Mouse (Mus musculus) hindbrain, embryonic 14.5 days (tissue): ENCODE measurements at regions not wholly inside any gene's neighbourhood (a gene's known extent, or its start where the extent isn't known, plus 50 kb on each side); places are given as distances from the start of the nearest gene placed in this dataset.

Experiments
- ATAC-seq: fragments of 200-750 bp; cut with Nextera tagmentation; 2 replicates; pipeline ENCODE4 v1.8.0; 2017; ENCODE audit warnings: moderate number of reproducible peaks, mild to moderate bottlenecking, moderate TSS enrichment, moderate library complexity; ENCODE audit not compliant: low FRiP score
- DNase-seq: peaks from one replicate; pipeline ENCODE4 v3.0.0-alpha.2; 2015; ENCODE audit warnings: low spot score
- H3K27ac ChIP-seq: fragments of 300-500 bp; sonication (generic); 2 replicates; pipeline ENCODE4 v1.5.1; 2014; ENCODE audit warnings: mild to moderate bottlenecking, moderate library complexity
- H3K27me3 ChIP-seq: fragments of 300-500 bp; sonication (generic); 2 replicates; pipeline ENCODE4 v1.6.1; 2014; ENCODE audit warnings: mild to moderate bottlenecking, low read length, mixed read lengths; ENCODE audit not compliant: control insufficient read depth, insufficient read depth
- H3K36me3 ChIP-seq: fragments of 300-500 bp; sonication (generic); replicated peaks from 2 replicates; pipeline ENCODE4 v1.6.1; 2014; ENCODE audit not compliant: control insufficient read depth, insufficient read depth
- H3K4me1 ChIP-seq: fragments of 300-500 bp; sonication (generic); replicated peaks from 2 replicates; pipeline ENCODE4 v1.6.1; 2014; ENCODE audit warnings: antibody characterized with exemption, low read length, mixed read lengths; ENCODE audit not compliant: control insufficient read depth, insufficient read depth
- H3K4me2 ChIP-seq: fragments of 300-500 bp; sonication (generic); replicated peaks from 2 replicates; pipeline ENCODE4 v1.6.1; 2014; ENCODE audit warnings: mild to moderate bottlenecking, moderate library complexity
- H3K4me3 ChIP-seq: fragments of 300-500 bp; sonication (generic); replicated peaks from 2 replicates; pipeline ENCODE4 v1.5.1; 2014; ENCODE audit warnings: mild to moderate bottlenecking, low read length
- H3K9ac ChIP-seq: fragments of 300-500 bp; sonication (generic); 2 replicates; pipeline ENCODE4 v1.6.1; 2014
- H3K9me3 ChIP-seq: fragments of 300-500 bp; sonication (generic); 2 replicates; pipeline ENCODE4 v1.6.1; 2016; ENCODE audit warnings: low read length; ENCODE audit not compliant: control insufficient read depth
- WGBS: fragments of 180-500 bp; shearing (Covaris S2); extraction: QIAGEN DNeasy Blood & Tissue Kit; methylation state at CpG from one replicate; pipeline ENCODE4 v1.1.7; 2014; 5-methylcytosine and 5-hydroxymethylcytosine counted together

DNA sequence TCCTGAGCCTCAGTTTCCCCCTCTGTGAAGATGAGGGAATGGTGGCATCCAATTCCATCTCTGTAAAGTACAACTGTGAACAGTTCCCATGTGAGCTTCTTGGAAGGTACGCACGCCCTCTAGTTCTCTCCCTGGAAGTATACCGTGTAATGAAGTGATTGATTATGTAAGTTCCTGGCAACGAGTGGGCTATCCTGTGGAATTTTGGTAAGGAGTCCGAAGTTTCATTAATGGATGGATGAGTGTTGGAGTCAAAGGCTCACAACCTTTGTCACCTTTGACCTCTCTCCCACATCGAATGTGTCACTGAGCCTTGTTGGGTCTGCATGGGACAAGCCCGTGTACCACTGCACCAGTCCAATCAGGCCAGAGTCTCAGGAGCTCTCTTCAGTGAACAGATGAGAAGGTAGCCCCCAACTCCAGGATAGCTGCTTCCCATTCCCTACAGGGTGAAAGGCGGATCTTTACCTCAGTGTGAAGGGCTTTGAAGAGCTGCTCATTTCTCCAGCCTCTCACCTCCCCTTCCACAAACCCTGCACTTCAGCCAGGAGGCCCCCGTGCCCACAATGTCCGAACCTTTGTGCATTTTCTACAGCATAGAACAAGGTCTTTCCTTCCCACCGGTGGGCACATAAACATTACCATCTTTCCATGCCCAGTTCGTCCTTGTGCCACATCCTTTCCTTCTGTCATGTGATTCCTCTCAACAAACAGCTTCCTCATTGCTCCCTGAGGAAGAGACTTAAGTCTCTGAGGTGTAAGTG, 217.8 kb downstream of the Mycn start:
- H3K4me2 ChIP-seq: peak overlapping the region; percentile 39; the same call in 1 of the 2 replicates
- no peaks in the 10 kb centered on the region for H3K27me3 ChIP-seq
- no peaks in the 10 kb centered on the region for H3K36me3 ChIP-seq
- no peak overlapping the region for H3K4me3 ChIP-seq
- H3K27ac ChIP-seq: 0 out of 2 replicates have a peak overlapping the region, but pooled peaks have one; percentile 26
- 21% methylated on average over 12 of the region's 12 CpGs for WGBS
- ATAC-seq (peak; percentile 44), DNase-seq (no peak)
- peak overlapping the region; percentile 48 for H3K9ac ChIP-seq
- no peaks in the 10 kb centered on the region for H3K9me3 ChIP-seq
- H3K4me1 ChIP-seq: peaks cover 23% of the 10 kb centered on the region

- Histone ChIP-seq H3K4me1 (peaks cover 23% of the 10 kb centered on the region), H3K4me3 (0 out of 2 replicates have a peak overlapping the region, but pooled peaks have one; percentile 3), H3K9ac (peak overlapping the region; percentile 48), H3K9me3 (no peaks in the 10 kb centered on the region), H3K4me2 (peak overlapping the region; percentile 39), H3K36me3 (no peaks in the 10 kb centered on the region), H3K27me3 (no peaks in the 10 kb centered on the region), H3K27ac (peak overlapping the region; percentile 26; the same call in 1 of the 2 replicates)
- peak; percentile 52 for ATAC-seq
- no peak for DNase-seq
- 12% methylated on average over 20 of the region's 20 CpGs for WGBS
Observed at GRCm38 (mm10) chr12:12722982-12723661, 218.6 kb downstream of the Mycn start.

DNA sequence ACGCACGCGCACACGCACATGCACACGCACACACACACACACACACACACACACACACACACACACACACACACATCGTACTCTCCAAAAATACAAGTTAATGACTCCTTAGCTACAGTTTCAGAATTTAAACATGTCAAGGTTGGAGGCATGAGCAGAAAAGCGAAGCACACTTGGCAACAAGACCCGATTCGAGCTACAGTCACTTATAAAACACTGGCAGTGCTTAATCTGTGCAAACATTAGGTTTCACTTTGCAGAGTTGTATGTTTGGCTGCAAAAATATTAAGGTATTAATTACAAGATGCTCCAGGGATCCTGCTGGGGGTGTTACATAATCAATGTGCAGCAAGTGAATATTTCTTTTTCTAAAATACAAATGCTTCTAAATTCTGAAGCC, 225.0 kb downstream of the Mycn start:
- no peaks in the 10 kb centered on the region for H3K9me3 ChIP-seq
- H3K4me3 ChIP-seq: no peak overlapping the region
- DNase-seq: no peak
- 94% methylated on average over 9 of the region's 9 CpGs for WGBS
- no peak for ATAC-seq
- no peak overlapping the region for H3K9ac ChIP-seq
- H3K36me3 ChIP-seq: no peaks in the 10 kb centered on the region
- no peak overlapping the region for H3K27ac ChIP-seq
- H3K27me3 ChIP-seq: no peaks in the 10 kb centered on the region
- no peaks in the 10 kb centered on the region; the same call in 1 of the 2 replicates for H3K4me1 ChIP-seq
- no peak overlapping the region for H3K4me2 ChIP-seq

DNA sequence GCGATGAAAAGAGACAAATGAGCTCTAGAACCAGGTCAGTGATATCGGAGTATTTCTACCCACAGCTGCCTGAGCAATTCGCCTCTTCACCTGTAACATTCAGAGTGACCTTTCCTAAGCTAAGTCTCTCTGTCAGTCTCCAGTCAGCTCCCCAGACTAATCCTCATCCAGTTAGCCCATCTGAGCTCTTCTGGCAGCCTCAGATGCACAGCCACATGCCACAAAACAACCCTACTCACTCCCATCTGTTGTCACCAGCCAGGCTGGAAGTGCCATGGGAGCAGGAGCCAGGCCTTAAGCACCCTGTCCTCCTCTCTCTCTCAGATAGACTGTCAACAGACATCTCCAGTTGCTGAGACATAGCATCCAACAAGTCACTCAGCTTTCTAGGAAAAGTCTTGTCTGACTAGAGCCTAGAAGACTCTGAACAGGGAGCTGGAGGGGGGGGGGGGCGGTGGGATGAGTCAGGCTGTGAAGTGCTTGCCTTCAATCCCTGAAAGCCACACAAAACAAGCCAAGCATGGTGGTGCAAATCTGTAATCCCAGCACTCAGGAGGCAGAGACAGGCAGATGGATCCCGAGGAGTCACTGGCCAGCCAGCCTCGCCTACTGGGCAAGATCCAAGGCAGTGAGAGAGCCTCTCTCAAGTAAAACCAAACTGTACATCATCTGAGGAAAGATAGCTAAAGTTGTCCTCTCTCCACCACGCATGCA, 225.6 kb downstream of the Mycn start:
- DNase-seq: no peak
- Histone ChIP-seq H3K4me2 (no peak overlapping the region), H3K4me3 (no peak overlapping the region), H3K9me3 (no peaks in the 10 kb centered on the region), H3K36me3 (no peaks in the 10 kb centered on the region), H3K9ac (no peak overlapping the region), H3K27me3 (no peaks in the 10 kb centered on the region), H3K27ac (no peak overlapping the region), H3K4me1 (no peaks in the 10 kb centered on the region; the same call in 1 of the 2 replicates)
- WGBS: 82% methylated on average over 7 of the region's 7 CpGs
- ATAC-seq: no peak

- Histone ChIP-seq H3K27ac (no peak overlapping the region), H3K36me3 (no peaks in the 10 kb centered on the region), H3K9ac (no peak overlapping the region), H3K4me3 (no peak overlapping the region), H3K9me3 (no peaks in the 10 kb centered on the region), H3K27me3 (no peaks in the 10 kb centered on the region), H3K4me1 (peaks cover 4% of the 10 kb centered on the region; the same call in 1 of the 2 replicates), H3K4me2 (no peak overlapping the region)
- ATAC-seq (no peak), DNase-seq (no peak)
- 68% methylated on average over 4 of the region's 4 CpGs for WGBS
Observed at GRCm38 (mm10) chr12:12715528-12715927, 226.2 kb downstream of the Mycn start.

DNA sequence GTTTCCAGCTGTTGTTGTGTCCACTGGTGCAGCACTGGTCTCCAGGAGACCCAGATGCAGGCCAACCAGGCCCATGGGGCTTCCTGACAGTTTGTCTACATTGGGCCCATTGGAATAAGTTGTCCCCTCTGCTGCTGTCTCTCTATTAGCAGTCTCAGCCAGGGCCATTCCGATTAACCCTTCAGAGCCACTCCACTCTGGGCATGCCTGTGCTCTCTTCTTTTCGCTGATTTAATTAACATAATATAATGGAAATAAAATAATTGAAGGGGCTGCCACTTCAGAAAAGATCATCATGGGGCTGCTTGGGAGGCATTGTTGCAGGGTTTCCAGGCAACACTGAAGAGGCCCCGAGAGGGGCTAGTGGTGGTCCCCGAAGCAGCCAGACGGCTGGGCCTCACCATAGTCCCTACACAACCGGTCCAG, 231.5 kb downstream of the Mycn start:
- Histone ChIP-seq H3K36me3 (no peaks in the 10 kb centered on the region), H3K9ac (no peak overlapping the region), H3K4me1 (peaks cover 23% of the 10 kb centered on the region), H3K4me2 (no peak overlapping the region), H3K9me3 (0 out of 2 replicates have a peak, but pooled peaks cover 3% of the 10 kb centered on the region), H3K27ac (no peak overlapping the region), H3K27me3 (no peaks in the 10 kb centered on the region), H3K4me3 (no peak overlapping the region)
- no peak for DNase-seq
- WGBS: 17% methylated on average over 6 of the region's 6 CpGs
- ATAC-seq: peak; percentile 52; the same call in 1 of the 2 replicates

GRCm38 (mm10) chr12:12708954-12709523, 232.7 kb downstream of the Mycn start:
- Histone ChIP-seq H3K36me3 (no peaks in the 10 kb centered on the region), H3K27ac (peak overlapping the region; percentile 57), H3K9ac (peak overlapping the region; percentile 31; the same call in 1 of the 2 replicates), H3K9me3 (0 out of 2 replicates have a peak, but pooled peaks cover 3% of the 10 kb centered on the region), H3K4me1 (peaks cover 23% of the 10 kb centered on the region), H3K4me2 (peak overlapping the region; percentile 38), H3K27me3 (no peaks in the 10 kb centered on the region), H3K4me3 (no peak overlapping the region)
- 5% methylated on average over 14 of the region's 14 CpGs for WGBS
- no peak for ATAC-seq
- DNase-seq: no peak

DNA sequence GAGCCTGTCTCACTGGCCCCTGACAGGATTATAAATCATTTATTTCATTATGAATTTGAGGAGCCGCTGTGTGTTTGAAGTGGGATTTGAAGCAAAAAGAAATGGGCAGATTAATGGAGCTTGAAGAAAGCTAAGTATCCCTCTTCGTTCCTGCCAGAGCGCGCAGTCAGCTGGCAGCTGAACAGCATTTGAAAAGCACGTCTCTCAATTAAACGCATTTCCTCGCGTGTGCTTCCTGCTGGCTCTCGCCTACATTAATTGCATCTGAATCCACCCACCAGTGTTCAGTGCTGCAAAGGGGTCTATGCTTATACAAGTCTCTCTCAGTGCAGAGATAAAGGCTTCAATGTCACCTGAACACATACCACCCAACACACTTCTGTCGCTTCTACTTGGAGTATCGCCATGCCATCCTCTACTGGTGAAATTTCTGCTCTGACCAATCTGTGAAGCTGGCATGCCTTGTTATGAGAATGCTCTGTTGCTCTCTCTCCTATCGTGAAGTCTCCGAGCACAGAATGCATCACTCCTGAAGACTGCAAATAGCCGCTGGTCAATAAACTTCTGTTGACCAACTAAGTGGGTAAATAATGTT, 235.3 kb downstream of the Mycn start:
- peak; percentile 35; the same call in 1 of the 2 replicates for ATAC-seq
- no peak overlapping the region for H3K9ac ChIP-seq
- no peaks in the 10 kb centered on the region for H3K27me3 ChIP-seq
- 0 out of 2 replicates have a peak, but pooled peaks cover 3% of the 10 kb centered on the region for H3K9me3 ChIP-seq
- no peak for DNase-seq
- 61% methylated on average over 14 of the region's 14 CpGs for WGBS
- no peak overlapping the region for H3K27ac ChIP-seq
- H3K4me2 ChIP-seq: no peak overlapping the region
- H3K4me3 ChIP-seq: no peak overlapping the region
- H3K36me3 ChIP-seq: no peaks in the 10 kb centered on the region
- peaks cover 23% of the 10 kb centered on the region for H3K4me1 ChIP-seq
